Mouse (Mus musculus) kidney, adult 2 months (tissue): Measurements from ENCODE around the gene Prpf18.

Experiments
- CTCF ChIP-seq: fragments of 200-500 bp; conservative IDR thresholded peaks from 2 replicates; pipeline ENCODE4 v1.5.1; 2011; ENCODE audit warnings: low read depth, mild to moderate bottlenecking, control low read depth, low read length, moderate library complexity, mixed read lengths; ENCODE audit not compliant: insufficient read depth, insufficient read length
- POLR2A ChIP-seq: fragments of 200-500 bp; IDR thresholded peaks from one replicate; pipeline ENCODE4 v1.6.1; 2011; ENCODE audit warnings: low read depth, low read length, control low read depth

DNA sequence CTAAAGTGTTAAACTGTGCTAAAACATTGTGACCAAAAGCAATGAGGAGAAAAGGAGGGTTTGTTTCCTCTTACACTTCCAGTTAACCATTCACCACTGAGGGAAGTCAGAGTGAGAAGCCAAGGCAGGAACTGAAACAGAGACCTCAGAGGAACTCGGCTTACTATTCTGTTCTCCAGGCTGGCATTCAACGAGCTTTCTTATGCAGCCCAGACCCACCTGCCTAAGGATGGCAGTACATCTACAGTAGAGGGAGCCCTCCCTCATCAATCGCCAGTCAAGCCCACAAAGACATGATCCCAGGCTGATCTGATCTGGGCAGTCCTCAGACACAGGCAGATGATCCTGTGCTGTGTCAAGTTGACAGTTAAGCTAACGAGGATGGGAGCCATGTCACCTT lies 78.5 kb downstream of the Prpf18 start:
- no peak for TF ChIP-seq POLR2A
- TF ChIP-seq CTCF, result no peak
